Mouse (Mus musculus): Measurements from ENCODE around the gene Fkbp4. TPM values are rescaled to one million over a fixed set of nuclear protein-coding genes. Genes with fewer than 3 reads are reported as not detected.
"Not testable (repeated sequence)": the region's sequence is repeated elsewhere in the genome, so short reads cannot be mapped to it uniquely, and the experiment has no call there.

Fkbp4 gene
- total RNA-seq, 2 experiments from 2014 or later = 88.1 to 90.8 TPM

GRCm38 (mm10) chr6:128397574-128398261 is 40.8 kb downstream of the Fkbp4 start:
- DNase-seq = no peak

- no peak for DNase-seq
These were observed 47.8 kb downstream of the Fkbp4 start for GRCm38 (mm10) chr6:128390683-128391082.

- no peak for DNase-seq
These were observed 49.3 kb downstream of the Fkbp4 start for GRCm38 (mm10) chr6:128389185-128389584.

- no peak for DNase-seq
These were observed 53.5 kb downstream of the Fkbp4 start for GRCm38 (mm10) chr6:128385026-128385425.

GRCm38 (mm10) chr6:128383752-128384151 is 54.7 kb downstream of the Fkbp4 start:
- DNase-seq = no peak

GRCm38 (mm10) chr6:128381254-128381653 is 57.2 kb downstream of the Fkbp4 start:
- DNase-seq = no peak

GRCm38 (mm10) chr6:128380594-128381167 is 57.8 kb downstream of the Fkbp4 start:
- DNase-seq = not testable (repeated sequence)

Other genes with a start within 250 kb of the Fkbp4 start
- 10 to 100 TPM; 13.2 to 14.5 TPM for gene Tead4, start 137.9 kb downstream of the Fkbp4 start, total RNA-seq (2021)
- 10 to 100 TPM in 1 of 2 experiments, 1 to 10 TPM in 1; 10.0 to 13.0 TPM for gene Tulp3, start 82.8 kb downstream of the Fkbp4 start, total RNA-seq (2021)
- 10 to 100 TPM; 12.8 to 16.2 TPM for gene Rhno1, start 75.8 kb downstream of the Fkbp4 start, total RNA-seq (2021)
- gene Foxm1, start 75.7 kb downstream of the Fkbp4 start, total RNA-seq (2021) = 10 to 100 TPM in 1 of 2 experiments, 1 to 10 TPM in 1; 8.6 to 10.4 TPM
- gene Tex52, start 63.2 kb downstream of the Fkbp4 start, total RNA-seq (2021) = under 1 TPM in 1 of 2 experiments, not detected in 1; 0.36 TPM
- gene Gm44596, start 63.2 kb downstream of the Fkbp4 start, total RNA-seq (2021) = not detected
- gene Nrip2, start 39.4 kb downstream of the Fkbp4 start, total RNA-seq (2021) = 1 to 10 TPM; 3.3 to 3.4 TPM
- 10 to 100 TPM; 21.6 to 24.9 TPM for gene Itfg2, start 13.7 kb downstream of the Fkbp4 start, total RNA-seq (2021)
- 1 to 10 TPM in 1 of 2 experiments, under 1 TPM in 1; 0.07 to 1.8 TPM for gene Pzp, start 88.0 kb upstream of the Fkbp4 start, total RNA-seq (2021)
- not detected for gene A2ml1, start 142.9 kb upstream of the Fkbp4 start, total RNA-seq (2021)
- not detected for gene Klrb1a, start 184.9 kb upstream of the Fkbp4 start, total RNA-seq (2021)
- gene Clec2h, start 223.7 kb upstream of the Fkbp4 start, total RNA-seq (2021) = not detected

All from gastrocnemius, postnatal 10 days (tissue).